Mouse (Mus musculus) common myeloid progenitor, adult 5-6 weeks (primary cell): ENCODE results near the gene Slc35f1. TPM values are rescaled to one million over a fixed set of nuclear protein-coding genes. Genes with fewer than 3 reads are reported as not detected.

Experiments
- ATAC-seq: replicated peaks from 2 replicates; pipeline ENCODE4 v1.8.0; 2016; ENCODE audit warnings: low read depth, mild to moderate bottlenecking, moderate TSS enrichment, inconsistent platforms; ENCODE audit not compliant: poor library complexity, severe bottlenecking
- total RNA-seq: library from RNA; stranded (forward); fragments of 200-1000, 187-1606 nt; gene quantifications from 2 replicates; pipeline ENCODE4 v1.2.3, GENCODE M21; 2017

Gene Slc35f1
- total RNA-seq: not detected in 2 replicates

DNA sequence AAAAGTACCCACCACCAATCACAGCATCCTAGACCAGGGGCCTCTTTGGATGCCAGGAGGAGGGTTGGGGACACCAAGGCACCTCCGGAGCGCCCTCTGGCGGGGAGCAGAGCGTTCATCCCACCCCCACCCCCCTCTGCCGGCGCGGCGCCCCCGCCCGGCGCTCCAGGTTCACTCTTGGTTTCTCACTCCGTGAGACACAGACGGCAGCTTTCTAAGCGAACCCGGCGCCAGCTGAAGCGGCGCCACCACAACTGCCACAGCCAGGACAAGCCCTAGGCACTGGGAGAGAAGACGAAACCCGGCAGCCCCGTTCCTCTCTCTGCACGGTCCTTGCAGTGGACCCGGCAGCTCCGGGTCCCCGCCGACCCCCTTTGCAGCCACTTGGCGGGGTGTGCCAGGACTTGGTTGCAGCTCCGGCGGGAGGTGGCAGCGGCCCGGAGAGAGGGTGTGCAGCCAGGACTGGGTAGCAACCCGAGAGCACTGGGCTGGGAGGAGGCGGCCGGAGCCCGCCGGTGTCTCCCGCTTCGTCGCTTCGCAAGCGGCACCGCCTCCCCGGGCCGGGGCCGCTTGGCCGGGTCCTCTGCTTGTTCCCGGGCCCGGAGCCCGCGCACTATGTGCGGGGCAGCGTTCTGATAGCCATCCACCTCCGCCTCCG is at the start of gene Slc35f1:
Gene Slc35f1, plus strand, starts transcription at position 200 of the 658 bp plus-strand sequence.
- peak; percentile 69 for ATAC-seq

DNA sequence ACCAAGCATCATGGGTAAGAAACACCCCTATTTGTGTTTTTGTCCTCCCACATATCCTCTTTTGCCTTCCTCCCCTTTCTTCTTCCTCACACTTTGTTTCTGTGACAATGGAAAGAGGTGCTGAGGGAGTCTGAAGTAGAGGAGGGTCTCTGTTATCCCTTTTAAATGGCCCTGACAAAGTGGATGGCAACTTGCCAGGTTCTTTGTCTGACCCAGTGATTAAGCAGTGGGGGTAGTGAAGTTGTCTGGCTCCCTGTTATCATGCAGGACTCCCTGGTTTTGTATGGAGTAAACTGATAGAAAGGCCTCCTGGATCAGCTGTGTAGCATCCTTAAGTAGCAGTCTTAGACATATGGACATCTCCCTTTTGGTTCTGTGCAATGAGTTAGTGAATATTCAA is 19.1 kb upstream of the Slc35f1 start:
- no peak for ATAC-seq

DNA sequence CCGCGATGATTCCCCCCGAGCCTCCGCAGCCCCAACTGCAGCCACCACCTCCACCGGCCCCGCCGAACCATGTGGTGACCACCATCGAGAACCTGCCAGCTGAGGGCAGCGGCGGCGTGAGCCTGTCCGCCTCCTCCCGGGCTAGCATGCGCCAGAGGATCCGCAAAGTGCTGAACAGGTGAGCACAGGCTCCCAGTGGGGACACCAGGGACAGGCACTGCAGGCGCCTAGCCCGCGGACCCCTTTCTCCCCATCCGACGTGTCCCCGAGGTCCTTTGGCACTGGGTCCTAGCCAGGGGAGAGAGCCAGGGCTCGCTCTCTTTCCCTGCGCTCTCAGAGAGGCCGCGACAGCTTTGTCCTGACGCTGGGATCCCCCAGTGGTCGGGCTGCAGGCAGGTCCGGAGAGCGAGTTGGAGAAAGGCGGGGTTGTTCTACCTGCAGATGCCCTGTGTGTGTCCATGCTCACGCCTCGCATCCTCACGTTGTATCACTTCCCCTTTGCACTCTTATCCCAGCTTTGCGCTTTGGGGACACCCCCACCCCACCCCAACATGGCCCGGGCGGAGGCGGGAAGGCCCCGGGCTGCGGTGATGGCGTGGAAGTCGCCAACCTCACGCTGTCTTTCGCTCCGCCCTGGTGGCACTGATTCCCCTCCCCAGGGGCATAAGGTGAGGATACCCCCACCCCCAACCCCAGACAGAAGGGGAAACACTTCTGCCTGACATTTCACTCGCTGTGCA is 829 bp downstream of the Slc35f1 start:
- ATAC-seq: peak; percentile 54

DNA sequence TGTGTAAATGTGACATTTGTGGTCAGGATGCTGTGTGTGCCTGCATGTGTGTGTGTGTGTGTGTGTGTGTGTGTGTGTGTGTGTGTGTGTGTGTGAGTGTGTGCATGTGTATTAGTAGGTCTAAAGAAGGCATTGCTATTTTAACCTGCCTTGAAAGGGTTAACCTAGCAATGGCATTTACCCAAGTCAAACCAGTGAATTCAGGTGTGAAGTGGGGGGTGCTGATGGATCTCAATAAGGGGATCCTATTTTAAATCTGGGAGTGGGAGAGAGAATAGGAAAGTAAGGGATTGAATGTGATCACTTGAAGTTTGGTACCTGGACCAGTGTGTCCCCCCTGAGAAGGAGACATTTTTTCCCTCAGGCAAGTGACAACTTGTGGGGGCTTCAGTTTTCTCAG is 13.4 kb downstream of the Slc35f1 start:
- 0 out of 2 replicates have a peak, but pooled peaks have one; percentile 2 for ATAC-seq

DNA sequence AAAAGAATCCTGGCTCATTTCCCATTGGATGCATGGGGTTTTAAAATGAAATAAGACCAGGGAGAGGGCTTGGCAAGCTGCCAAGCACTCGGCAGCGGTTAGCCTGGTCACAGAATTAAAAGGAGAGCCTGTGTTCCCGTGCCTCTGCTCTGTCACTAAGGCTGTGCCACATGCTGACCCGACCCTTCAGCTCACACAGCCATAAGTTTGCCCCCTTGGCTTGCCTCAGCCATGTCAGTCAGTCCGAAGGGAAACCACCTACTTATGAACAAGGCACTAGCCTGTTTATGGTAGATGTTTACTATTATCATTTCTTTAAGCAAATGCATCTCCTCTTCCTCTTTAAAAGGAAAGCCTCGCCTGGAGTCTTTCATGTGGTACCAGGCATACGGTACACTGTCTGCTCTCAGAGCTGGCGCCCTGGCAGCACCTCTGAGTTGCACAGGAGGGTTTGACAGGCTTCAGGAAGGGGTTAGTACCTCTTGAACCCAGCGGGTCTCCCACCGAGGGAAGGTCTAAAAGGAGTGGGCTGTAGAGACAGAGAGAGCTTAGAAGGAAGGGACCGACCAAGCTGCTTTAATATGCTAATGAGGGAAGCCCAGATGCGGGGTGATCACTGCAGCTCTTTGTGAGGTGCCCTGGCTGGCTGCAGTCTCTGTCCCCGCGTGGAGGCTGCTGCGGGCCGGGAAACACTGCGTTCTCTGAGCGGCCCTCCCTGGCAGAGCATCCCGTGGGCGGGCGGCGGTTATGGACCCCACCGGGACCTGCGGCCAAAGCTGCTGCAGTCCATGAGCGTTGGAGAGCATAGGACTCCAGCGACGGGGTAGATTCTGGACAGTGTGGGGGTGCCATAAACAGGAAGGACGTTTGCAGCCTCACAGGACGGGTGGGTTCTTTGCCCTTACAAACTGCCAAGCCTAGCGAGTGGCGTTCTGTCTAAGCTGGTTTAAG is 14.0 kb downstream of the Slc35f1 start:
- ATAC-seq: peak; percentile 50

DNA sequence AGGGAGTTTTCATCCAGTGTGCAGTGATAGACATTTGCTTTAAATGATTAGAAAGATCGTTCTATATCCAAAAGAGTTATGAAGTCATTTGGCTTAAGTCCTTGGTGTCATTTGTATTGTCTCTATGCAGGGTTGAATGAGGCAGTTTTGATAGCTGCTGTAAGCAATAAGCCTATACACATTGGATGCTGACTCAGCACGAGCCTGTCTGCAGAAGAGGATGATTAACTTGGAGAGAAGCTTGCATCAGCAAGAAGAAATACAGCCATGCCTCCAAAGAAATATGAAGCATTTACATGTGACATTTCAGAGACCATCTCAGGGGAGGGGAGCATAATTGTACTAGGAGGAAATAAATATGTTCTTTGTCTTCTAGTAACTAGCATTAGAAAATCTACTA is 19.1 kb downstream of the Slc35f1 start:
- ATAC-seq: no peak

DNA sequence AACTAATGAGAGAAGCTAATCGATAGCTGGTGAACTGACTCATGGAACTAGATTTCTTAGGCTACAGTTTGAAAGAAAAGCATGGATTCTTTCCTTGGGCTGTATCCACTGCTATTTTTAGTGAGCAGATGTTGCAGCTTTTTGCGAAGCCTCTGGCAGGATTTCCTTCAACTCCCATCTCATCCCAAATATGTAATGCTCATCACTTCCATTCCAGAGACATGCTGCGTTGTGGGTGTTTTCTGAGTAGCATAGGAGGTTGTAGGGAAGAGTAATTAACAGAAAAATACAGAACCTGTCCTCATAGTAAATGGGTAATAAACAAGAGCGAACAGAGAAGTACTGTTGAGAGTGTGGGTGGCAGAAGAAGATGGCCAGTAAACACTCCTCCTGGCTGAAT is 21.8 kb downstream of the Slc35f1 start:
- ATAC-seq: no peak

DNA sequence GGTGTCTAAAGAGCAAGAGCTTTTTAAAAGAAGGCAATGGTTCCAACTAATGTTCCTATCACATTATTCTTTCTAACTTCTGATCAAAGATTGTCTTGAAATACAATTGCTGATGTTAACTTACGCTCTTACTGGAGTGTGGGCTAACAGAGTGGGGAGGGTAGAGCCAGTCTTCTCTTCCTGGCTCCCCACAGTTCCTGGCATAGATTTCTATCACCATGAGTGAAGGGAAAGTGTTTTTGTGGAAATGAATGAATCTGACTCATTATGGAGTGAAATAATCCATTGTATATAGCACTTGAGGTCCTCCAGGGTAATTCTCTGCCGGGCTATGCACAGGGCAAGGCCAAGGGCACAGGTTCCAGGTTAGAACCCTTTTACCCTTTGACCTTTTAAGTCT is 24.2 kb downstream of the Slc35f1 start:
- ATAC-seq: no peak

DNA sequence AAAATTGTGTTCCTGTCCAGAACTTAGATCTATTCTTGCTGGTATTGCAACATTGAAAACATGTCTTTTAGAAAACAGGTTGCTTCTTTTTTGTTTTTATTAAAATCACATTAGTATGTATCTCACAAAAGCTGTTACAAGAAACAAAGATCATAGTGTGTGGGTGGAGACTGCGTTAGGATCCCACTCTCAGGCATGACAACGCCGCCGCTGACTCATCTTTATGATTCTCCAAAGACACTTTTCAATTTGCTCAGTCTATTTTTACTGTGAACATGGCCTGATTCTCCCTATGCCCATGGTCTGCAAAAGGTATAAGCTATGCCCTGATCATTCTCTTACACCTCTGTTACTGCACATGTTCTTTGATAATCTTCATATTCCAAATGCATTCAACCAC is 24.8 kb downstream of the Slc35f1 start:
- no peak for ATAC-seq

DNA sequence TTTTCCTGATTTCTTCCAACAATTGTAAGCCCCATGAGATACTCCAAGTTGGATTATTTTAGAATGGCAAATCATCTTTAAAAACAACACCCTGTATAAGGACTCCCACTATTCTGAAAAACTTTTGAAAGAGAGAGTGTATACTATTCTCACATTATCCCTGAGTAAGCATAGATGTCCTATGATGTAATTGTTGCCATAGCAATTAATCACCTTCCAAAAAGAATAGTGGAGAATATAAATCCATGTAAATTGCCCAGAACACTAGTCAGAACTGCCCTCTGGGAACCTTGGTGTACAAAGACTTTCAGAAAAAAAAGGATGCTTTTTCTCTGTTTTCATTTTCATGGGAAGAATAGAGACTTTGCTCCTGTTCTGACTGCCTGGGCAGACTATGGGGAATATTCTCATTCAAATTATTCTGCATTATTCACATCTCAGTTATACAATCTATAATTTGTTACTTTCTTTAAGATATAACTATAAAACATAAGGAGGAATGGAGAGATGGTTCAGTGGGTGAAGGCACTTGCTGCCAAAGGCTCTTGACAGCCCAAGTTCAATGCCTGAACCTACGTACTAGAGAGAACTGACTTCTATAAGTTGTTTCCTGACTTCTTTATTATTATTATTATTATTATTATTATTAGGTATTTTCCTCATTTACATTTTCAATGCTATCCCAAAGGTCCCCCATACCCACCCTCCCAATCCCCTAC is 28.0 kb downstream of the Slc35f1 start:
- no peak for ATAC-seq

DNA sequence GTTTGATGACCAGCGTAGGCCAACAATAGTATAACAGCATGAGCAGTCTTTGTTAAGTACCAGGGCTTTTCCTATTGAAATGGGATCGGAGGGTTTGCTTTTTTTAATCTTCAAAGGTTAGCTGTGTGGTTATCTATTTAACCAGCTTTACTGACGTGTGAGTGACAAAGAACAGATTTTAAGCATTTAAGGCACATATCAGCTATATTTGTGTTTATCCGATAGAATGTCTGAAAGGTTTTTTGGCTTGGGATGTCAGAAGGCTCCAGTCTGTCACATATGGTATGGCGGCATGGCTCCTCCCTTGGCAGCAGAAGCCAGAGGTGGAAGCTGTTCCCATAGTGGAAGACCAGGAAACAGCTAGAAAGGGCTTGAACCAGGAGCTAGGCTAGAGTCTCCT is 36.3 kb downstream of the Slc35f1 start:
- no peak for ATAC-seq

DNA sequence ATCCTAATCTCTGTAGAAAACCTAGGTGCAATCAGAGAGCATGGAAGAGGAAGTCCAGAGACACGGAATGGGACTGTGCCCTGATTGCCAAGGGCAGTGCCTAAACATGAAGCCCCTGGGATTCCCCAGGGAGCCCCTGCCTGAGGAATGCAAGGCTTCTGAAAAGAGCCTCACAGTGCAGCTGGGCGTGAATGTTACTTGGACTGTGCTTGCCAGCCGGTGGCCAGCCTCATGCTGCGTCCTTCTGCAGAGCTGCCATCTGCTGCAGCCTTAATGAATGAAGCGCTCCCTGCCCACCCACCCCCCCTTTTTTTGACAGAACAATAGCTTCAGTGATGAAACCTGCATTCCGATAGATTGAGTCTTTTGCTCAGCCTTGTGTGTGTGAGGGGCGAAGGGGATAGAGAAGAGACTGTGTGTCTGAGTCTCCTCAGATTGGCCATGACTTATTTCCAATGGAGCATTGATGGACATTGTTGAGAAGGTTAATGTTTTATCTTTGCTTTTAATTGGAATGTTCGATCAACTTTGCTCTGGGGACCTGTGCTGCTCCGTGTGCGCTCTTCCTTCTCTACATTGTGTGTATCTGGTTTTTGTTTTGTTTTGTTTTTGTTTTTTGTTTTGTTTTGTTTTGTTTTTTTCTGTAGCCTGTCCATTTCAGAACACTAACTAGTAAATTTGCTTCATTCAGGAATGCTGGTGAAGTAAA is 52.5 kb downstream of the Slc35f1 start:
- no peak for ATAC-seq

DNA sequence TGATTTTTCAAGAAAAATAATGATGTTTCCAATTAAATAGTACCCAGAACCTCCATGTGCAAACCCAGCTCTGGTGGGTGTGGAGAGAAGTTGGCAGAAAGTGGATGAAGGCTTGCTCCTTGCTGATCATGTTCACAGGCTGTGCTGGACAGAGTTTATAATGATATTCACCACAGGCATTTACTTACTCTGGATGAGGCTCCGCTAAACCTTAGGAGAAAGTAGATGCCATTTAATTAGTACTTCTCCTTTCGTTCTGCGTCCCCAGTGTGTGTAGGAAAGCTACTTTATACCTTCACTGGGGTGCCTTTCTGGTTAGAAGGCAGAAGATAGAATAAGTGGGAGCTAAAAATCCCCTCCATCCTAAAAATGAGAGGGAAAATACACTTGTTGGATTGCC is 53.5 kb downstream of the Slc35f1 start:
- ATAC-seq: no peak

DNA sequence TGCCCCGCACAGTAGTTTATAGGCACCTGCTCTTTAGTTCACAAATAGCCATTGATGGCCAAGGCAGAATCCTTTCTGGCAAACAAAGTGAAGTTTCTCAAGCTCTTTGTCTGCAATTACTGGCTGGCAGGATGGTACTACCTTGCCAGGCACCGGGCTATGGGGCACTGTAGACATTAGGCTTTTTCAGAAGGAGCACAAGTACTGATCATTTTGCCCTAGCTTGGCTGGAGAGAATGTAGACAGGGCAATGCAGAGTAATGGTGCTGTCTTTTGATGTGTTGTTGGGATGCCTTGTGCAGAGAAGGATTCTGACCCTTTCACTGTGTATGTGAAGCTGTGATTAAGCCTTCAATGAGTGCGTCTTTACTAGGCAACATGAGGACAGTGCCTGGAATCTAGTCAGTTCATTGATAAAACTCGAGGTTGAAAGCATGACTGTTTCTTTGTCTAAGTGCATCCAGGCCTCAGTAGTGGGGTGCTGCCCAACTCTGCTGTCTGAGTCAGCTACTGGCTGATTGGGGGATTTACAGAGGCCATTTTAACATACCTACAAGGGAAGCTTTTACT is 57.8 kb downstream of the Slc35f1 start:
- ATAC-seq: no peak

DNA sequence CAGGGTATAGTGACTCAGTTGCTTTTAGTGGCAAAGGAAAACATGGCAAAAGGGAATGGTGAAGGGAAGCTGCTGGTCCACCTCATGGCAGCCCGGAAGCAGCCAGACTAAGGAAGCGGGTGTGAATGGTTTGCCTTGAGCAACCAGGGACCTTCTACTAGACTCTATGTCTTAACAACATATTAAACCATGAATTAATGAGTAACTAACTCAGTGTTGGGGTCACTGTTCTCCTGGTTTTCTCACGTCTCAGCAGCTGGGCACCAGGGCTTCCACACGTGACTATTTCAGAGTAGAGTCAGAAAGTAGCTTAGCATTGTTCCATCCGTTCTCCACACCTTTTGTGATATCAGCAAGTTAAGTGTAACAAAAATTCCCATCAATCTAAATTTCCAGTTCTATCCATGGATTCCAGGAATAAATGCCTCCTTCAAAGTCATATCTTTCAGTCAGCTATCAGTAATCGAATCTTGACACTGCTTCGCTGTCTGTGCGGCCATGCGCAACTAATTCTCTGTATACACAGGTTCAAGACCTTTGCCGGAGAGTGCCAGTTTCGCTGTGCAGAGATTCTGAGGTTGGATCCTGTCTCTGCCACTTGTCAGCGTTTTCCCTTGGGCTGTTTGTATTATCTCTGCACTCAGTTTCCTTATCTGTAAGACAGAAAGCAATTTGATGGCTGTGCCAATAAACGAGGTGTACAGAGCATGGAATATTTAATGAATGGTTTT is 65.8 kb downstream of the Slc35f1 start:
- ATAC-seq: no peak

DNA sequence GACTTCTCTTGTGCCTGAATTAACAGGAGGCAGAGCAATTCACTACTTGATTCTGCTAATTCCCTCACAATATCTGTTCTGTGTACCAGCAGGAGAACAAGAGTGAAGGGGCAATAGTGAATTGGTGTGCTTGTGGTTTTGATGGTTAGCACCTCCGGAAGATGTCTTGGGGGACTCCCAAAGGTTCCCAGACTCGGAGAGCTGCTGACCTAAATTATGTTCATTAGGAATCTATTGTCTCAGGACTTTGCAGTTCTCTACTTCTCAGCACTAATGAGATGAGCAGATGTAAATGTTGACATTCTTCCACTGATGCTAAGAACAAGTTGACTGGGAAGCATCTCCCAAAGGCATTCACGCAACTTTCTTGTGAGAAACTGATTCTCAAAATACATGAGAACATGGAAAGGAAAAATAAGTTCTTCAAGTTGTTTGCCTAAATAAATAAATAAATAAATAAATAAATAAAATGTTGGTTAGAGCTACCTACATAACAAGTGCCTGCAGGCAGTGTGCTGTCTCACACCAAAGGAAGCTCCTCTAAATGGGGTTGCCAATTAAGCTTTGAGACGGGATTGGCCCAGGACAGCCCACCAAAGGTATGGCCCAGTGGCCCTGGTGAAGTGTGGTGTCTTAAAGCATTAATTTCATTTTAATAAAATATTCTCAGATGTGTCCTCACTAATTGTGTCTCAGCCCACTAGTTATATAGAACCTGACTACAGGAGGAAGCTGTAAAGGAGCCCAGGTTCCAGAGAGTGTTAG is 67.3 kb downstream of the Slc35f1 start:
- no peak for ATAC-seq

DNA sequence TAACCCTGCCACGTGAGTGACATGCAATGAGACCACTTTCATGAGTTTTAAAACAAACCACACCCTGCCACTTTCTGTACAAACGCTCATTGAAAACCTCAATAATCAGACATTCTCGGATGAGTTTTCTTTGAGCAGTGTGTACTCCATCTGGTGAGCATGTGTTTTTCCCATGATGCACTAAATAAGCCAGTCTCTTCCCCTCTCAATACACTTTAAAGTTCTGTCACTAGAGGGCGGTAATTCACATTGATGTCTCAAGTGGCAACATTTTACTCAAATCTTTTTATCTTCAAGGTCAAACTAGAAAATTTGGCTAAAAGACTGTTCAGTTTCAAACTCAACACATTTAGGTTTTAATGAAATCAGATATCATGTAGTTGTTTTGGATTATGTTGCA is 68.3 kb downstream of the Slc35f1 start:
- peak; percentile 68 for ATAC-seq

DNA sequence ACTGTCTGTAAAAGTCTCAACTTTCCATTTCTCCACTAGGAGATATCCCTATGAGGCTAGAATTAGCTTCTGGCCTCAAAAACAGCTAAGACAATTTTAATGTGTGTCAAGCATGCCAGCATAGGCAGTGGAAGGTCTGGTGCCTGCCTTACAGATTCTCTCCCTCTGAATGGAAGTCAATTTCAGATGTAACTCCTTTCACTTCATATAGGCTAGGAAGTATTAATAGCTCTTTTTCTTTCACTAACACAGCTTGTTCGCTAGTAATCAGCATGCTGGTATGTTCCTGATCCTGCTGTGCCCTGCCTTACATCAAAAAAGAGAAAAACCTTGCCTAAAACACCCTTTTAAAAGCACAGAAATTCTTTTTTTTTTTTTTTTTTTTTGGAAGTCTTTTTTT is 70.2 kb downstream of the Slc35f1 start:
- ATAC-seq: no peak
